Mouse (Mus musculus) intestine, embryonic 14.5 days (tissue): ENCODE results near the gene D630045J12Rik. TPM values are rescaled to one million over a fixed set of nuclear protein-coding genes. Genes with fewer than 3 reads are reported as not detected.
A peak's percentile ranks its signal among the peaks of the same experiment; 100 is the strongest.

Source experiments
- ATAC-seq: fragments of 200-750 bp; cut with Nextera tagmentation; replicated peaks from 2 replicates; pipeline ENCODE4 v1.8.0; 2017; ENCODE audit warnings: low read depth, moderate number of reproducible peaks, moderate TSS enrichment, moderate library complexity; ENCODE audit not compliant: low FRiP score, low TSS enrichment
- DNase-seq: peaks from one replicate; pipeline ENCODE4 v3.0.0-alpha.2; 2018; ENCODE audit warnings: low spot score
- H3K27ac ChIP-seq: fragments of 300-500 bp; sonication (generic); 2 replicates; pipeline ENCODE4 v1.5.1; 2014; ENCODE audit warnings: low read depth, mild to moderate bottlenecking, control low read depth
- H3K27me3 ChIP-seq: fragments of 300-500 bp; sonication (generic); replicated peaks from 2 replicates; pipeline ENCODE4 v1.6.1; 2014; ENCODE audit warnings: low read length, control low read depth; ENCODE audit not compliant: control insufficient read depth, insufficient read depth
- H3K36me3 ChIP-seq: fragments of 300-500 bp; sonication (generic); 2 replicates; pipeline ENCODE4 v1.6.1; 2014; ENCODE audit warnings: low read length, control low read depth; ENCODE audit not compliant: control insufficient read depth, insufficient read depth
- H3K4me1 ChIP-seq: fragments of 300-500 bp; sonication (generic); replicated peaks from 2 replicates; pipeline ENCODE4 v1.6.1; 2014; ENCODE audit warnings: low read length, control low read depth, mixed read lengths; ENCODE audit not compliant: control insufficient read depth, insufficient read depth
- H3K4me2 ChIP-seq: fragments of 300-500 bp; sonication (generic); 2 replicates; pipeline ENCODE4 v1.6.1; 2014; ENCODE audit warnings: low read length
- H3K4me3 ChIP-seq: fragments of 300-500 bp; sonication (generic); 2 replicates; pipeline ENCODE4 v1.5.1; 2014; ENCODE audit warnings: low read depth, low read length, control low read depth, mixed read lengths
- H3K9ac ChIP-seq: fragments of 300-500 bp; sonication (generic); 2 replicates; pipeline ENCODE4 v1.6.1; 2014; ENCODE audit warnings: mild to moderate bottlenecking, low read length
- H3K9me3 ChIP-seq: fragments of 300-500 bp; sonication (generic); 2 replicates; pipeline ENCODE4 v1.6.1; 2016; ENCODE audit warnings: low read length, control low read depth; ENCODE audit not compliant: control insufficient read depth
- WGBS: fragments of 180-500 bp; shearing (Covaris S2); extraction: QIAGEN DNeasy Blood & Tissue Kit; methylation state at CpG from one replicate; pipeline ENCODE4 v1.1.7; 2014; 5-methylcytosine and 5-hydroxymethylcytosine counted together
- polyA plus RNA-seq: library from polyadenylated mRNA; unstranded; fragments of >200 nt; fragmentation: Nextera tagmentation; extraction: Ambion mirVana; gene quantifications from 2 replicates; pipeline ENCODE4 v1.2.1, GENCODE M21; 2014

The D630045J12Rik gene
- polyA plus RNA-seq, 1 experiment from 2014 or later: 5.6 TPM

DNA sequence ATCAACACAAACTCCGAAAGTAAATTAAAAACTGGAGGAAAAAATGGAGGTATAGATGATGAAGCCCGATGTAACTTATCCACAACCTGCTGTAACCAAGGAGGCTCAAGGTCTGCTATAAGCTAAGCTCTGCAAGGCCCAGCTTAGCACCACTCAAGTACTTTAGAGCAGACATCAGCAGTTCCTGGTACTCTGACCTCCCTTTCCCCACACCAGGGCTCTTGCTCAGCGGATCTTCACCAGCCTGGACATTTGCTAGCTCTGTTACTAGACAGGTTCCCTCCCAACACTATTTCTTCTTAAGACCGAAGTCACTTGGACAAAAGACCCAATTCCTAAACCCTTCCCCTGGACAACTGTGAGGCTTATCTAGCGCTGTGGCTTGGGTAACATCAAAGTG, 128.9 kb downstream of the D630045J12Rik start:
- Histone ChIP-seq H3K27me3 (no peaks in the 10 kb centered on the region), H3K9me3 (no peaks in the 10 kb centered on the region), H3K4me2 (no peak overlapping the region), H3K36me3 (peaks cover 24% of the 10 kb centered on the region), H3K4me1 (no peaks in the 10 kb centered on the region), H3K4me3 (no peak overlapping the region), H3K9ac (no peak overlapping the region), H3K27ac (no peak overlapping the region)
- 98% methylated on average over 5 of the region's 5 CpGs for WGBS
- no peak for DNase-seq
- no peak for ATAC-seq

DNA sequence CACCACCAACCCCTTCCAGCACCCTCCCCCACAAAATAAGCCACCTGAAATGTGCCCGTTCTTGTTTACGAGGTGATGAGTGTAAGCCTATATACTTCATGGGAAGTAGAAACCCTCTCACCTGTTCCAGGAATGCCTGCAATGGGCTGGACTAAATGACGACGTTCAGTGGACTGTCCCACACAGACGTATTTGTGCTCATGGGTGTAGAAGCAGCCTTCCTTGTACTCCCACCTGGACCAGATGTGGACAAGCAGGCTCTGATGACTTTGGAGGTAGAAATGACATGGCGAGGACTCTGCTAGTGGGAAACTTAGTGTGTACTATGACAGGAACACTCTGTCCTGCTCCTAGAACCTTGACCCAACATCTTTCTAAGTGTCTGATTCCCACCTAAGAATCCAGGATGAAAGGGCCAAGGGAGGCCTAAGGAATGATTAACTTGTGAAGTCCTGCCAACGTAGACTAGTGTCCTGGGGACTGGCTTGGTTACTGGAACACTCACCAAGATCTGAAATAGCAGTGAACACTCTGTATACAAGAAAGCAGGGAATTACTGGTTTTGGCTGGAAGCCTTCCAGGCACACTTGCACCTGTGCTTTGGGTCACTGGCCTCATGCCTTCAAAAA, 129.5 kb downstream of the D630045J12Rik start, which contains the start of gene Atp6v0a4:
TSS of gene Atp6v0a4 (minus strand) at position 380 of the 629 bp plus-strand sequence.
- no peak within 1 kb of the TSS for H3K9ac ChIP-seq
- H3K27me3 ChIP-seq: no peaks in the 10 kb centered on the region
- DNase-seq: no peak
- WGBS: 83% methylated on average over 7 of the region's 7 CpGs
- no peak within 1 kb of the TSS for H3K27ac ChIP-seq
- no peaks in the 10 kb centered on the region for H3K9me3 ChIP-seq
- no peak within 1 kb of the TSS for H3K4me2 ChIP-seq
- H3K4me3 ChIP-seq: no peak within 1 kb of the TSS
- no peak for ATAC-seq
- H3K4me1 ChIP-seq: no peaks in the 10 kb centered on the region
- H3K36me3 ChIP-seq: peaks cover 22% of the 10 kb centered on the region

- H3K36me3 ChIP-seq: peaks cover 20% of the 10 kb centered on the region
- no peaks in the 10 kb centered on the region for H3K27me3 ChIP-seq
- H3K9me3 ChIP-seq: no peaks in the 10 kb centered on the region
- H3K27ac ChIP-seq: no peak overlapping the region
- no peak overlapping the region for H3K4me3 ChIP-seq
- H3K4me2 ChIP-seq: no peak overlapping the region
- H3K4me1 ChIP-seq: no peaks in the 10 kb centered on the region
- 80% methylated on average over 18 of the region's 18 CpGs for WGBS
- no peak overlapping the region for H3K9ac ChIP-seq
- ATAC-seq (no peak), DNase-seq (no peak)
Measured at GRCm38 (mm10) chr6:38123471-38124206, 130.2 kb downstream of the D630045J12Rik start.

DNA sequence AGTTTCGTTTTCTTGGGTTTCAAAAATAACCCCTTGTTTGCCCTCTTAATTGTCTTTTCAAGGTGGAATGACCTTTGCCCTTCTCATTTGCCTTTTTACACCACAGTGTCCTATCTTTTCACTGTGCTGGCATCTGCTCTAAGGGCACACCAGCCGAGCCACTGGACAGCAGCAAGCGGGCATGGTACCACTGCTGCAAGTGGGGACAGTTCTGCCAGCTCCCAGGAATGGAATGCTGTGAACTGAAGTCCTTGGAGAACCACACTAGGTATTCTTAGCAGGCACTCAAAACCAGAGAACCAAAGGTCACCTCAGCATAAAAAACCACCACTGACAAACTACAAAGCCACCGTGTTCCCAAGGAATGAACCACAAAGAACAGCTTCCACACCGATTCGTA, 131.0 kb downstream of the D630045J12Rik start:
- Histone ChIP-seq H3K4me3 (no peak overlapping the region), H3K27ac (no peak overlapping the region), H3K4me2 (no peak overlapping the region), H3K27me3 (no peaks in the 10 kb centered on the region), H3K36me3 (peaks cover 17% of the 10 kb centered on the region), H3K9me3 (no peaks in the 10 kb centered on the region), H3K4me1 (no peaks in the 10 kb centered on the region), H3K9ac (no peak overlapping the region)
- ATAC-seq: no peak
- no peak for DNase-seq
- 65% methylated on average over 6 of the region's 6 CpGs for WGBS

GRCm38 (mm10) chr6:38121843-38122242, 132.0 kb downstream of the D630045J12Rik start:
- no peak overlapping the region for H3K27ac ChIP-seq
- H3K9ac ChIP-seq: no peak overlapping the region
- H3K27me3 ChIP-seq: no peaks in the 10 kb centered on the region
- DNase-seq (no peak), ATAC-seq (no peak)
- no peak overlapping the region for H3K4me2 ChIP-seq
- WGBS: 81% methylated on average over 5 of the region's 5 CpGs
- H3K36me3 ChIP-seq: peaks cover 11% of the 10 kb centered on the region; the same call in 1 of the 2 replicates
- no peaks in the 10 kb centered on the region for H3K9me3 ChIP-seq
- no peaks in the 10 kb centered on the region for H3K4me1 ChIP-seq
- no peak overlapping the region for H3K4me3 ChIP-seq

- DNase-seq: no peak
- Histone ChIP-seq H3K36me3 (0 out of 2 replicates have a peak, but pooled peaks cover 7% of the 10 kb centered on the region), H3K4me2 (no peak overlapping the region), H3K4me1 (no peaks in the 10 kb centered on the region), H3K9me3 (no peaks in the 10 kb centered on the region), H3K9ac (no peak overlapping the region), H3K4me3 (no peak overlapping the region), H3K27ac (no peak overlapping the region), H3K27me3 (no peaks in the 10 kb centered on the region)
- ATAC-seq: peak; percentile 33
- WGBS: 44% methylated on average over 9 of the region's 9 CpGs
Measured at GRCm38 (mm10) chr6:38120681-38121371, 133.0 kb downstream of the D630045J12Rik start.

DNA sequence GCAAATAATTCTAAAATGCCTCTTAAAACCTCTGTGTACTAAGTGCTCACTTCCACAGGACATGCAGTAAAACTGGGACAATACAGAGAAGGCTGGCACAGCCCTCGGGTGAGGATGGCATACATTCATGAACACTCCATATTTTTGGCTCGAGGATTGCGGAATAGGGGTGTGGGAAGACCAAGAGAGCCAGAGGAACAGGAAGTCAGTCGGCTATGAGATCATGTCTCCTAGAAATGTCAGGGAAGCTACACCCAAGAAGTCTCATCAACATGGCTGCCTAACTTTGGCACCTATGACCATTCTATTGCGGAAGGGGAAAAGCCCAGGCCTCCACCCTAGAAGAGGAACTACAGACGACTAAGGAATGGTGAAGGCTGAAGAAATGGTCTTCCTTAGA, 135.5 kb downstream of the D630045J12Rik start:
- Histone ChIP-seq H3K4me3 (no peak overlapping the region), H3K4me1 (no peaks in the 10 kb centered on the region), H3K4me2 (no peak overlapping the region), H3K9me3 (no peaks in the 10 kb centered on the region), H3K9ac (no peak overlapping the region), H3K27ac (no peak overlapping the region), H3K36me3 (no peaks in the 10 kb centered on the region), H3K27me3 (no peaks in the 10 kb centered on the region)
- ATAC-seq (no peak), DNase-seq (no peak)
- 92% methylated on average over 6 of the region's 6 CpGs for WGBS

DNA sequence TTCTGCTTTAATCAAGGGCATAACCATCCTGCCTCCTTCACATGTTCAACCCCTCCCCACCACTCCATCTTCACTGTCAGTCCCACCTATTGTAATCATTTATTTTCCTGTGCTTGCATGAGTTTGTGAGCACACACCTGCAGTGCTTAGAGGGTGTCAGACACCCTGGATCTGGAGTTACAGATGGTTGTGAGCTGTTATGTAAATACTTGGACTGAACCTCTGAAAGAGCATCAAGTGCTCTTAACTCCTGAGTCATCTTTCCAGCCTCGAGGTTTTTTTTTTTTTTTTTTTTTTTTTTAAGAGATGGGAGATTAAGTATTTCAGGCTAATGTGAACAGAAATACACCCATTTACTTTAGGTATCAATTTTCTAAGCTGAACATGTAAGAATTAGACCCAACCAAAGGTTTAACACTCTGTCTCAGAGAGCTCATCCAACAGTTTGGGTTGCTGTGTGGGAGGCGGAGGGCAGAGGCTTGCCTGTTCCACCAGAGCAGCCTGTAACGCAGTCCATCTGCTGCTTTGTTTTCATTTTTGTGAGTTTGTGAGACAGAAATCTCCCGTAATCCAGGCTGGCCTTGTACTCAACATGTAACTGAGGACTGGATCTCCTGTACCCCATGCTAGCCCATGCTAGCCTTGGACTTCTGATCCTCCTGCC, 137.6 kb downstream of the D630045J12Rik start:
- ATAC-seq (no peak), DNase-seq (no peak)
- no peaks in the 10 kb centered on the region for H3K27me3 ChIP-seq
- 48% methylated on average over 4 of the region's 4 CpGs for WGBS
- no peak overlapping the region for H3K27ac ChIP-seq
- H3K4me2 ChIP-seq: no peak overlapping the region
- no peak overlapping the region for H3K9ac ChIP-seq
- no peaks in the 10 kb centered on the region for H3K36me3 ChIP-seq
- H3K4me3 ChIP-seq: no peak overlapping the region
- H3K9me3 ChIP-seq: no peaks in the 10 kb centered on the region
- H3K4me1 ChIP-seq: no peaks in the 10 kb centered on the region
